Mouse (Mus musculus): ENCODE measurements around the gene AI854703. TPM values are rescaled to one million over a fixed set of nuclear protein-coding genes. Genes with fewer than 3 reads are reported as not detected.

The AI854703 gene
- total RNA-seq, 2 experiments from 2014 or later = 0.08 to 0.64 TPM

DNA sequence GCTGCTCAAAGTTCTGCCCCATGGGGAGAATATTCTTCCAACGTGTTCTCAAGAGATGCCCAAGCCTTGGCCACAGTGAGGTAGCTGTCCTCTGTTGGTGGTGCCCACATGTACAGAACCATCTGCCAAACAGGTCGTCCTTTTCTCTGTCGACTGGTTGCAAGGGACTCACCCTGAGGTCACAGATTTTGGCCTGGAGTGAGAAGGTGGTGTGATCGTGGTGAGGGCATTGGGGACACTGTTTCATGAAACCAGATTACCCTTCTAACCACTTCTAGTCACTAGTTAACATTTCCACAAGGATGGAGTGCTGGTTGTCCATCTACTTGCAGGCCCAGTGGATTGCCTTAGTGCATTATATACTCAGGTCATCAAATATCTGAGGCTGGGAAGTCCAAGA is 22.2 kb downstream of the AI854703 start:
- ATAC-seq (replicated peaks; ENCODE audit: poor library complexity) = no peak

DNA sequence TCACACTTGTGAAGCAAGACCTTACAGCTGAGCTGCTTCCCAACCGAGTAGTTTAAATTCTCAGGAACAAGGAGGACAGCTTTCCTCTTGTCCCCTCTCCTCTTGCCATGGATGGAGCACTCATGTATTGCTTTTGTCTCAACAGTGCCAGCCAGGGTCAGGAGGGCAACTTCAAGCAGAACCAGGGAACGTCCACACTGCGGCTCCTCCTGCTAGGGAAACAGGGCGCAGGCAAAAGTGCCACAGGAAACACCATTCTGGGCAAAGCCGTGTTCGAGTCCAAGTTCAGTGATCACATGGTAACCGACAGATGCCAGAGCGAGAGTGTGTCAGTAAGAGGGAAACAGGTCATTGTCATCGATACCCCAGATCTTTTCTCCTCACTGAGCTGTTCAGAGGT is 23.5 kb downstream of the AI854703 start:
- no peak for ATAC-seq (replicated peaks; ENCODE audit: poor library complexity)

DNA sequence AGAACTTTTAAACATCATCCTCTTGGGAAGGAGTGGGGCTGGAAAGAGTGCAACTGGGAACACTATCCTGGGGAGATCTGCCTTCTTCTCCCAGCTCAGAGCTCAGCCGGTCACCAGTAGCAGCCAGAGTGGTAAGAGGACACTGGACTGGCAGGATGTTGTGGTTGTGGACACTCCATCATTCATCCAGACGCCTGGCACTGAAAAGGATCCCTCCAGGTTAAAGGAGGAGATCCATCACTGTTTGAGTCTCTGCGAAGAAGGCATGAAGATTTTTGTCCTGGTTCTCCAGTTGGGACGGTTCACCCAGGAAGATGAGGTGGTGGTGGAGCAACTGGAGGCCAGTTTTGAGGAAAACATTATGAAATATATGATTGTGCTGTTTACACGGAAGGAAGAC is 32.2 kb downstream of the AI854703 start:
- no peak for ATAC-seq (replicated peaks; ENCODE audit: poor library complexity)

DNA sequence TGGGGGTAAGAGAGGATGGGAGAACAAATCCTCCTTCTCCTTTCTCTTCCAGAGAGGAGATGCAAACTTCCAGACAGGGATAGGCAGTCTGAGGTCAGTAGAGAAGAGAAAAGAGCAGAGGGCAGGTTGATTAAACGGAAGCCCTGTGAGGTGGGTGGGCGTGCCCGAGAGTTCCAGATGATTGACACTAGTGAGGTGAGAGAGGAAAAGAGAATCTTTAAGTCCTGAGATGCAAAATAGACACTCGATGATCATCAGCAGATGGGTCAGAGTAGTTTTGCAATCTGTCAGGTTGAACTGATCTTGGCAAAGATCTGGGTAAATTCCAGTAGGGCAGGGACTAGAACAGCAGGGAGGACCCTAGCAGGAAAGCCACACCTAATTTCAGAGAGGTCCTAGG is 38.2 kb downstream of the AI854703 start:
- no peak for ATAC-seq (replicated peaks; ENCODE audit: poor library complexity)

DNA sequence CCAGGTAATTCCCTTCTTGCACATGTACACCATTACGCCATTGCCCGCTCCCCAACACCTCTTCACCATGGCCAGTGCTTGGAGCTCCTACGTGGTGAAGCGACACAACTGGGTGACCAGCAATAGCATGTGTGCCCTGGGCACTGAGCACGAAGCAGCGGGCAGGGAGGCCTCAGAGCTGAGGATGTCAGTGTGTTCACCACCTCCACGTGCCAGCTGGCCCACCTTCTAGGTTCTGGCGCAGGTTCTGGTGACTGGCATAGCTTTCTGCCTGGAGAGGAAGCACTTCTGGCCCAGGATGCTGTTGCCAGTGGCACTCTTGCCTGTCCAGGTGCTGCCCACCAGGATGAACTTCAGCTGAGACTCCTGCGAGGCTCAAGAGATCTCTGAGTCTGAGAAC is 38.9 kb downstream of the AI854703 start:
- no peak for ATAC-seq (replicated peaks; ENCODE audit: poor library complexity)

DNA sequence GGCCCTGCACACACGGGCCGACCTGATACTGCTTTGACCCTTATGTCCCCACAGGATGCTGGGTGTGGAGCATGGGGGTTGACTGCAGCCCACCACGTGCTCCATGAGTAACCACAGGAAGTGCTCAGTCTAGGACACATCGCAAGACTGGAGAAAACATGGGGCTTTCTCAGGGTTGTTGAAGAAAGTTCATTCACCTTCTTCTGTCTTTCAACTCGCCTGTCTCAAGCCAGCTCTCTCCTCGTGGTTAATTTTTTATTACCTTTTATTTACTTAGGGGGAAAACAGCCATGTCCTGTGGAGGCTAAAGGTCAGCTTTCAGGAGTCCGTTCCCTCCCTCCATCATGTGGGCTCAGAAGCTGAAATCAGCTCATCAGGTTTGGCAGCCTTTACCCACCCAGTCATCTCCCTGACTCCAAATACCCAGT is 39.6 kb downstream of the AI854703 start:
- ATAC-seq (replicated peaks; ENCODE audit: poor library complexity) = peak; percentile 42; the same call in 1 of the 2 replicates

DNA sequence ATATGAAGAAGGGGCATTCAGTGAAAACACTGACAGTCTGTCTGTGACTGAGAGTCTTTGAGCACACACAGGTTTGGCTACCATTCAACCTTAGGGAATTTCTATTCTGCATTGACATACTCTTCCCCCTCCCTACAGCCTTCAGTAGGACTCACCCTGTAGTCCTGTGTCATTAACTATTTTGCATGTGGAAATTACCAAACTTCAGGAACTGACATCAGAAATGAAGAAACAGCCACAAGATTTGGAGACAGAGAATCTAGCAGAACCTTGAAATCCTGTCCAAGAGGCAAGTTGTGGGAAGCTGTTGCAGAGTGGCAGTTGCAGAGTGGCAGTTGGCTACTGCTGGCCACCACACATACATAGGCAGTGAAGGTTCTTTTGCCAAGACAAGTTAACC is 41.5 kb downstream of the AI854703 start:
- peak; percentile 75 for ATAC-seq (replicated peaks; ENCODE audit: poor library complexity)

DNA sequence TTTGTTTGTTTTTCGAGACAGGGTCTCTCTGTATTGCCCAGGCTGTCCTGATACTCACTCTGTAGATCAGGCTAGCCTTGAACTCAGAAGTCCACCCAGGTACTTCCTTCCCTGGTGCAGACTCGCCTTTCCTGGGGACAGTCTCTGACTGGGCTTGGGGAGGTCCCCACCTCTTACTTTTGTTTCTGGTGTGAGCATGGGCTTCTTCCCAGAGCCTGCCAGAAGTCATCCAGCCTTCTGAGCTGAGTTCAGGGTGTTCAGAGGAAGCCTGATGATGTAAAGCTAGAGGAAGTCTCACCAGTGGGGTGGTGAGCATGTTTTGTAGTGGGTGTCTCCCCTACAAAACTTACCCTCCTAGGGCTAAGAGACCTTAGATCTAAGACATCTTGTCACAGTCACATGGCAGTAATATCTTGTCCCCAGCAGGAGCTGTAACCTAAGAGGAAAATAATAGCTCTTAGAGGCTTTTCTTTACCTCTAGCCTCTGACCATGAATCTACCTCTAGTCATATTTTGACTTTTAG is 42.9 kb downstream of the AI854703 start:
- ATAC-seq (replicated peaks; ENCODE audit: poor library complexity) = no peak

DNA sequence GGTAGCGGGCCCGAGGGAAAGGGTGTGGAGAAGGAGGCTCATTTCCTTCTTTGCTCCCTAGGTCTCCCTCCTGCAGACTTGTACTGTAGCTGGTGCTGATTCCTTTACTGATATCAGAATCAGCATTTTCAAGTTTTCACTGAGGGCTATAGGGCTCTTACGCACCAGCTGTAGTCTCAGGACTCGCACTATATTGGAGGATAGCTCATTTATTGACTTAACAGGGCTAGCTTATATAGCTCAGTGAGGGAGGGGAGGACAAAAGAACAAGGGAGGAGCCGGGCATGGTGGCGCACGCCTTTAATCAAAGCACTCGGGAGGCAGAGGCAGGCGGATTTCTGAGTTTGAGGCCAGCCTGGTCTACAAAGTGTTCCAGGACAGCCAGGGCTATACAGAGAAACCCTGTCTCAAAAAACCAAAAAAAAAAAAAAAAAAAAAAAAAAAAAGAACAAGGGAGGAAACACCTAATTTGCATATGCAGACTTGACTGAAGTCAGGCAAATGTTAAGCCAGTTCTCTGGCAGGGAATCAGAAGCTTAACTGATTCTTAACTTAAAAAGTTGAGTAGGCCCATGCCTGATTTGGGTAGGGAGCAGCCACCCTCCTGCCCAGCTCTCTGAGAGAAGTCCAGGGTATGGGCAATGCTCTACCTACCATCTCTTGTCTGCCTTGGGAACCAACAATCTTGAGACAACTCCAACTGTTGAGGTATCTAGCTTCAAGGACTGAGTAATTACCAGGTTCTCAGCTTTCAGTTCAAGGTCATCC is 47.9 kb downstream of the AI854703 start:
- no peak for ATAC-seq (replicated peaks; ENCODE audit: poor library complexity)

DNA sequence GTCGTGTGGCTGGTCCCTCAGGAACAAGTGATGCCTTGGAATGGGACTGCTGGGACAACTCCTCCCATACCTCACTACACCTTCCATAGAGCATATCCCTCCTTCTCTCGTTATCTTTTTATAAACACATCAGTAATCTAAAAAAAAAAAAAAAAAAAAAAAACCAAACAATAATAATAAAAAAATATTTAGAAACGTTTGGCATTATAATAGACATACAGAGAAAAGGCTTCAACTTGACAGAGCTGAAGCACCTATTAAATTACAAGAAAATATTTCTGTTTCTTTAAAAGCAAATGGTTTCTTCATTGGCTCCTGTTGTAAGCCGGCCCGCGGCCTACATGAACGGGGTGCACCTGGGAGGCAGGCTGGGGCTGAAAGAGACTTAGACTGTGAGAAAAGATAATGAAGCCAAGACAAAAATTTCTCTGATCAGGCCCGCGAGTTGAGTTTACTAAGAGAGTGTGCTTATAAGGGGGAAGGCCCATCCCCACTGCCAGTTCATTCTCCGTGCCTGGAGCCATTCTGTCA is 48.9 kb downstream of the AI854703 start:
- ATAC-seq (replicated peaks; ENCODE audit: poor library complexity) = no peak

DNA sequence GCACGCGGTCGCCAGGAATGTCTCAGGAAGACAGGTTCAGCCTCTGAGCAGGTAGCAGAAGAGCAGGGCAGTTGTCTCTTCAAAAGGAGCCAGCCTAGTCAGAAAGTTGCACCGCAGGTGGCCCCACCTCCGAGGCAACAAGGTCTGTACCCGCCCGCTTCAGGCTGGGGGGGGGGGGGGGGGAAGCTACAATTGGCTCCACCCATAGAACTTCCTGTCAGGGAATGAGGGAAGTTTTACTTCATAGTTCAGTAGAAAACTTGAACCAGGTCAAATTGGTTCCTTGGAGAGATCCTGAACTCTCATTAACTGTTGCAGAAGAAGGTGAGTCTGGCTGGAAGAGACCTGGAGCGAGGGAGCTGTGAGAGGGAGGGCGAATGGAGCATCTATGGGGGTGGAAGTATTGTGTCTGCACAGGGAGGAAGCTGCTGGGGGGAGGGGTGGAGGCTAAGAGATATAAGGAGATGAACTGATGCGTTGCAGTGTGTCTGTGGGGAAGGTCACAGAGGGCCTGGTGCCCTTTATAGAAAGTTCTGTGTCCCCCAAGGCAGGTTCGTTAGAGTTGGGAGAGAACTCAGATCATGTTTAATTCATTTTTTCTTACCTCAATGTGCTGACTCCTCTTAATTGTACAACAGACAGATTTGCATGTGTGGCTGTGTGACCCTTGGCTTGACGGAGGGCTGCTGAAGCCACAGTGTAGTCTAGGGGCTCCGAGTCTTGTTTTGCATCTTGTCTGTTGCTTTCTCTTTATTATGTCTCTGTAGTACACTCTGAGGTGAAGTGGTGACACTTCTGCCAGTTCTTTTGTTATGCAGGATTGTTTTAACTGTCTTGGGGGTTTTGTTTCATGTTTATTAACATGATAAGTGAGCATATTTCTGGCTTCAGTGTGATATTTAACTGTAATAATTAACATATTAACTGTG is 49.6 kb downstream of the AI854703 start, which contains the start of gene Gimap9:
TSS of gene Gimap9 (plus strand) at position 199 of the 929 bp plus-strand sequence.
- peak; percentile 80 for ATAC-seq (replicated peaks; ENCODE audit: poor library complexity)

DNA sequence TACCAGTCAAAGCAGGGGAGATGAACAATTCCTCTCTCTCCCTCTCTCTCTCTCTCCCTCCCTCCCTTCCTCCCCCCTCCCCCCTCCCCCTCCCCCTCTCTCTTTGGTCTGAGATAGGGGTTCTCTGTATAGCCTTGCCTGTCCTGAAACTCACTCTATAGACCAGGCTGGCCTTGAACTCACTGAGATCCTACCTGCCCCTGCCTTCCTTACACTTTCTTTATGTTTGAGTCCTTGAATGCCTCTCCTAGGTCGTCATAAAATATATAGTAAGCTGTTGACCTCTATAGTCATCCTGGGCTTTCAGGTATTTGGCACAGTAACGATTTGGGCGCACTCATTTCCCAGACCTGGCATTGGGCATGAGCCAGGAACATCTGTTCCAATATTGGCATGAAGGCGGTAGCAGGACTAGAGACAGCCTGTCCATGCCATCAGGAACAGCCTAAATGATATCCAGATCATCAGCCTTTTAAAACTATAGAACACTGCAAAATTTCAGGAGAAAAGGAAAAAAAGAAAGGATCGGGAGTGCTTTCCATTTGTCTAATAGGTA is 50.4 kb downstream of the AI854703 start:
- ATAC-seq (replicated peaks; ENCODE audit: poor library complexity) = no peak

DNA sequence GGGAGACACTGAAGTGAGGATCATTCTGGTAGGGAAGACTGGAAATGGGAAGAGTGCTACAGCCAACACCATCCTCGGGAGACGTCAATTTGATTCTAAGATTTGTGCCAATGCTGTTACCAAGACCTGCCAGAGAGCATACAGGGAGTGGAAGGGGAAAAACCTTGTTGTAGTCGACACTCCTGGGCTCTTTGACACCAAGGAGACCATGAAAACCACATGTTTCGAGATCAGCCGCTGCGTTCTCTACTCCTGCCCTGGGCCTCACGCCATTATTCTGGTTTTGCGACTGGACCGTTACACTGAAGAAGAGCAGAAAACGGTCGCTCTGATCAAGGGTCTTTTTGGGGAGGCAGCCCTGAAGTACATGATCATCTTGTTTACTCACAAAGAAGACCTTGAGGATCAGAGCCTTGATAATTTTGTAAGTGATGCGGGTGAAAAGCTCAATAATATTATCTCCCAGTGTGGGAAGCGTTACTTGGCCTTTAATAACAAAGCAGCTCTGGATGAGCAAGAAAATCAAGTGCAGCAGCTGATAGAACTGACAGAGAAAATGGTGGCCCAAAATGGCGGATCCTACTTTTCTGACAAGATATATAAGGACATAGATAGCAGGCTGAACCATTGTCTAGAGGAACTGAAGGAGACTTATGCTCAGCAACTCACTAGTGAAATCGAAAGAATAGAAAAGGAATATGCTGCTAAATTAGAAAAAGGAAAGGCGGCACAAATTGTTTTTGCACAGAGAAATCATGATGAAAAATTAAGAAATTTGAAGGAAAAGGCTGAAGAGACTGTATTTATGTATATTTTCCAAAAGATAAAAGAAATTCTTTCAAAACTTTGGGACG is 51.2 kb downstream of the AI854703 start:
- ATAC-seq (replicated peaks; ENCODE audit: poor library complexity) = no peak

DNA sequence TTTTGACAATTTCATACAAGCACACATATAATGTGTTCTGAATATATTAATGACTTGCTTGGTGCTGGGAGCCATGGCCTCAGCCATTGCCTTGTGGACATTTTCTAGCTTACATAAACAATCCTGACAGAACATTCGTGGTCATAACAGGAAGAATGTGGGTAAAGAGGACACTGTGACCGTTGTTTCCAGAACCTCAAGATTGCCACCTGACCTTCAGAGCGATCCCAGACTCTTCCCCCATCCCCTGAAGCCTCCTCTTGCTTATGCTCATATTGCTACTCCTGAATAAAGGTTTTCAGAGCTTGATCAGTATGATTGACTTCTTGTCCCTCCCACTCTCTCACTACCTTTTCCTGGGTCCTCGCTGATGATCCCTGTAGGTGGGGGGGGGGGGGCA is 51.8 kb downstream of the AI854703 start:
- ATAC-seq (replicated peaks; ENCODE audit: poor library complexity) = no peak

DNA sequence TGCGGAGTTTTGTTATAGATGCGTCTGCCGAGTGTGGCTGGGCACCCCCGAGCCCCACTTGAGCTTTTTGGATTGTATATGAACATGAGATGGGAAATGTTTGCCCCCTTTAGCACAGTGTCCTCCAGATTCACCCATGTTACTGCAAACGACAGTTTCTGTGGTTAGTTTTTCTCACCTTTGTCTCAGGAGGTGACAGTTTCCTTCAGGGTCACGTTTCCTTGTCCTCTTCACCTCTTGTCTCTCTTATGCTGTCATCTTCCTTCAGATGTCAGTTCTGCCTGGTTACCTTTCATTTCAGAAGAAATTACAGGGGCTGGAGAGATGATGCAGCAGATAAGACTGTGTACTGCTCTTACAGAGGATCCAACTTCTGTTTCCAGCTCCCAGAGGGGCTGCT is 53.1 kb downstream of the AI854703 start:
- no peak for ATAC-seq (replicated peaks; ENCODE audit: poor library complexity)

DNA sequence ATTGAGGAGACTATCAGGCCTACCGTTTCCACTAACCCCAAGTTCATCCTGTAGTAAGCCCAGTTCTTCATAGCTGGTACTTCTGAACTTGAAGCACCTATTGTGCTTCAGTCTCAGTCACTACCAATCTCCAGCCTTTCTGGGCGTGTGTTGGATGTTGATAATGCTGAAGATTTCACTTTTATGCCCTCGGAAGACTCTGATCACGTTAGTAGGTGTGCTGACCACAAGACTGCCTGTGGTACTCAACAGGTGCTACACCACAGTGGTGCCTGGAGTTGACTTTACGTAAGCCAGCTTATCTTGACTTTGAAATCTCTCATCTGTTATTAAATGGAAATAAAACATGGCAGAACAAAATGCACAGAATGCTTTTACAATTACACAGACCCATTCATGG is 53.9 kb downstream of the AI854703 start:
- ATAC-seq (replicated peaks; ENCODE audit: poor library complexity) = no peak

DNA sequence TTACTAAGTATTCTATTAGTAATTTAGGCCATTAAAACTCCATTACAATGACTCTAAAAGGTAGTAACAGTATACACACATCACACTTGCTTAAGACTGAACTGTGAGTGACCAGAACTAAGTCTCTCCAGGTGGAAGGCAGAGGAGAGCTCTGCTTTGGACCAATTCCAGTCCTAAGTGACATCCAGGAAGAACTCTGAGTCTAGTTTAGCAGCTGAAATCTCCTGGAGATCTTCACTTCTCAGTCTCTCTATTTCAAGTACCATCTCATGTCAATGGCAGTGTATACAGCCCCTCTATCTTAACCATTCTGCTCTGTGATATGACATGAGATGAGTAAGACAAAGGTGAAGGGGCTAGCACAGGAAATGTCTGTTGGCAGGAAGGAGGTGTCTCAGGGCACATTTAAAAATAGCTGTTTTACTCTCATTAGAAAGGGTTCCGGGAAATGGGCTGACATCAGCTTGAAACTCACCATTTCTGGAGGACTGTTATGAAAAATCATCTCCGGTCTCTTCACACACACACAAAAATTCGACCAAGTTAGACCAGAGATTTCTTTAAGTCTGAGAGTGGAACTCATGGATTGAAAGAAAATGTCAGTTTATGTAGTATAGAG is 55.0 kb downstream of the AI854703 start:
- ATAC-seq (replicated peaks; ENCODE audit: poor library complexity) = no peak

DNA sequence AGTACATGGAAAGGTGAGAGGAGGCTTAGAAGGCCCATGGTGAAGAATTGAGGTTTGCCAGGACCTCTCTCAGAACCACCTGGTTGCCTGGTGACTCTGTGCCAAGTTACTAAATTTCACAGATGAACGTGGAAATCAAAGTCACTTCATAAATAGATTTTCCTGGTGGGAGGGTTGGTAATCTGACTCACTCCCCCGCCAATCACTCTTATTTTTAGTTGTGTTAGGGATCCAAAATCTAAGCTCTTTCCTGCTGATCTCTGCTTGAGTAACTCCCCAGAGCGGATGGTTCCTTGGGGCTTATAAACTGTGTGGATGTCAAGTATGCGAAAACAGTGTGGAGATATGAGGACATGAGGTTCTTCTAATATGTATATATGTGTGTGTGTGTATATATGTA is 55.7 kb downstream of the AI854703 start:
- no peak for ATAC-seq (replicated peaks; ENCODE audit: poor library complexity)

All from megakaryocyte progenitor cell, adult 5-6 weeks (primary cell).